ENCODE assay signal across 7 mouse cellular contexts in the genomic region with DNA sequence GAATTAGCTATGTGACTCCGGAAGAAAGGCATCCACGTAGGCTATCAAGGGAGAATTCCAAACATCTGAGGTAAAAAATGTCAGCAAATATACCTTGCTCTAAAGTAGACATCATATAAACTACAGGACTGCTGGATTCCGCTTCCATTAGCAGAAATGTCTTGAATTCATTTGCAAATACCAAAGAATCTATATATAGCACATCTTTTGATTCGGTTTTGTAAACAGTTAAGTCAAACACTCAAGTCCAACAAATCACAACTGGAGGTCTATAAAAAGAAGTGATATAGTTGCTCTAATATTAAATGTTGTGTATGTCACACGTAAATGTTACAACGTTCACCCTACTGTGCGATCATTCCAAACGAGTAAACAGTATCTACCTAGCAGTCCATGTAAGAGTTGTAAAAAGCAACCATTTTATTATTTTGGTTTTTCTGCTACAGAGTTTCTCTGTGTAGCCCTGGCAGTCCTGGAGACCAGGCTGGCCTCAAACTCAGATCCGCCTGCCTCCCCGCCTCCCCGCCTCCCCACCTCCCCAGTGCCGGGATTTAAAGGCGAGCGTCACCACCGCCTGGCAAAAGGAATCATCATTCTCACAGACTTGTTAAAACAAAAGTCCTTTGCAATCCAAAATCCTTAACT. TPM values are rescaled to one million over a fixed set of nuclear protein-coding genes. Genes with fewer than 3 reads are reported as not detected.
A peak's percentile ranks its signal among the peaks of the same experiment; 100 is the strongest.
DNase-seq lines count a peak whose midpoint lies in the region; ATAC-seq and TF ChIP-seq lines count a peak whose summit lies in the region.

No protein-coding gene starts in this region.

- no peak for DNase-seq in neural tube, embryonic 11.5 days (ENCODE audit: low spot score)
- no peak for DNase-seq in neural tube, embryonic 10.5 days (ENCODE audit: extremely low spot score, low spot score)
- no peak for DNase-seq in gastrocnemius, postnatal 4 days (ENCODE audit: low spot score in 2 of 2)
- DNase-seq in adrenal gland, postnatal 36 days = no peak

- TF ChIP-seq CTCF in embryonic fibroblast, embryonic 13.5 days (IDR thresholded peaks at IDR 0.05; ENCODE audit: borderline replicate concordance, insufficient read depth, low read length) = no peak

- peak overlapping the region; percentile 73 for H3K4me3 ChIP-seq in neural tube, embryonic 11.5 days (ENCODE audit: low read depth, low read length)
- H3K4me3 ChIP-seq in embryonic fibroblast, embryonic 13.5 days (ENCODE audit: insufficient read depth, low read length) = peak overlapping the region; percentile 77
- H3K4me3 ChIP-seq in limb, embryonic 13.5 days = peak overlapping the region; percentile 85
- peak overlapping the region; percentile 90 for H3K4me3 ChIP-seq in stomach, embryonic 15.5 days (replicated peaks)

- H3K4me2 ChIP-seq in neural tube, embryonic 11.5 days (ENCODE audit: low read depth) = peak overlapping the region; percentile 52
- peak overlapping the region; percentile 67 for H3K4me2 ChIP-seq in limb, embryonic 13.5 days (replicated peaks)
- H3K4me2 ChIP-seq in stomach, embryonic 15.5 days = peak overlapping the region; percentile 58

- ATAC-seq in neural tube, embryonic 11.5 days (ENCODE audit: insufficient read depth, low FRiP score, low TSS enrichment) = peak; percentile 18
- peak; percentile 21; the same call in 1 of the 2 replicates for ATAC-seq in limb, embryonic 13.5 days (ENCODE audit: low FRiP score, low read depth)
- ATAC-seq in stomach, embryonic 15.5 days (ENCODE audit: insufficient read depth, low FRiP score, low read depth) = no peak

- no peak for TF ChIP-seq POLR2A in embryonic fibroblast, embryonic 13.5 days (IDR thresholded peaks at IDR 0.05; ENCODE audit: low read depth, low read length)

- WGBS in neural tube, embryonic 11.5 days = 16% methylated on average over 15 of the region's 15 CpGs
- 10% methylated on average over 15 of the region's 15 CpGs for WGBS in limb, embryonic 13.5 days
- whole genome bisulfite sequencing in stomach, embryonic 15.5 days = 3% methylated on average over 15 of the region's 15 CpGs

- H3K9me3 ChIP-seq in neural tube, embryonic 11.5 days (ENCODE audit: control insufficient read depth, low read length) = no peaks in the 10 kb centered on the region
- no peaks in the 10 kb centered on the region for H3K9me3 ChIP-seq in limb, embryonic 13.5 days
- no peaks in the 10 kb centered on the region for H3K9me3 ChIP-seq in stomach, embryonic 15.5 days

- H3K27ac ChIP-seq in neural tube, embryonic 11.5 days (ENCODE audit: low read depth, low read length) = peak overlapping the region; percentile 78
- H3K27ac ChIP-seq in embryonic fibroblast, embryonic 13.5 days (ENCODE audit: insufficient read depth, low read length) = peak overlapping the region; percentile 92
- peak overlapping the region; percentile 89 for H3K27ac ChIP-seq in limb, embryonic 13.5 days
- H3K27ac ChIP-seq in stomach, embryonic 15.5 days = peak overlapping the region; percentile 95

- no peaks in the 10 kb centered on the region for H3K36me3 ChIP-seq in neural tube, embryonic 11.5 days (ENCODE audit: control insufficient read depth, insufficient read depth, low read length)
- H3K36me3 ChIP-seq in limb, embryonic 13.5 days = peaks cover 33% of the 10 kb centered on the region
- peaks cover 9% of the 10 kb centered on the region; the same call in 1 of the 2 replicates for H3K36me3 ChIP-seq in stomach, embryonic 15.5 days

- no peaks in the 10 kb centered on the region; the same call in 1 of the 2 replicates for H3K4me1 ChIP-seq in neural tube, embryonic 11.5 days (ENCODE audit: control insufficient read depth, insufficient read depth, low read length)
- peaks cover 6% of the 10 kb centered on the region for H3K4me1 ChIP-seq in embryonic fibroblast, embryonic 13.5 days (ENCODE audit: control insufficient read depth, insufficient read depth, low read length)
- H3K4me1 ChIP-seq in limb, embryonic 13.5 days = peaks cover 50% of the 10 kb centered on the region
- peaks cover 17% of the 10 kb centered on the region for H3K4me1 ChIP-seq in stomach, embryonic 15.5 days

- peak overlapping the region; percentile 83 for H3K9ac ChIP-seq in neural tube, embryonic 11.5 days (ENCODE audit: low read length)
- peak overlapping the region; percentile 89 for H3K9ac ChIP-seq in limb, embryonic 13.5 days
- H3K9ac ChIP-seq in stomach, embryonic 15.5 days = peak overlapping the region; percentile 85

- H3K27me3 ChIP-seq in neural tube, embryonic 11.5 days (ENCODE audit: control insufficient read depth, insufficient read depth, low read length) = no peaks in the 10 kb centered on the region
- H3K27me3 ChIP-seq in limb, embryonic 13.5 days = no peaks in the 10 kb centered on the region
- H3K27me3 ChIP-seq in stomach, embryonic 15.5 days (replicated peaks) = no peaks in the 10 kb centered on the region

RNA-seq across cellular contexts. Expression of gene Chchd1, which starts 0.6 kb away (rescaled TPM):
- polyA plus RNA-seq in neural tube, embryonic 11.5 days (2014; fragmentation: Nextera tagmentation; extraction: Ambion mirVana) = 212 and 214 TPM in 2 replicates
- polyA plus RNA-seq in embryonic fibroblast, embryonic 13.5 days (2011; ENCODE audit: insufficient read length, low read depth, missing spikeins) = 99.8 and 109 TPM in 2 replicates
- 194 and 196 TPM in 2 replicates for polyA plus RNA-seq in limb, embryonic 13.5 days (2015; fragmentation: Nextera tagmentation; extraction: Ambion mirVana)
- 192 and 202 TPM in 2 replicates for polyA plus RNA-seq in stomach, embryonic 15.5 days (2015; fragmentation: Nextera tagmentation; extraction: Ambion mirVana)
- total RNA-seq in gastrocnemius, postnatal 4 days (2021) = 10 to 100 TPM; 78.0 to 85.7 TPM
- total RNA-seq in adrenal gland, postnatal 36 days (2021) = 10 to 100 TPM; 82.0 to 94.3 TPM

RNA-seq across cellular contexts. Expression of gene Zswim8, which starts 5.1 kb away (rescaled TPM):
- 30.2 and 36.0 TPM in 2 replicates for polyA plus RNA-seq in neural tube, embryonic 11.5 days (2014; fragmentation: Nextera tagmentation; extraction: Ambion mirVana)
- polyA plus RNA-seq in embryonic fibroblast, embryonic 13.5 days (2011; ENCODE audit: insufficient read length, low read depth, missing spikeins) = 125 and 130 TPM in 2 replicates
- 40.3 and 43.1 TPM in 2 replicates for polyA plus RNA-seq in limb, embryonic 13.5 days (2015; fragmentation: Nextera tagmentation; extraction: Ambion mirVana)
- 27.3 and 28.0 TPM in 2 replicates for polyA plus RNA-seq in stomach, embryonic 15.5 days (2015; fragmentation: Nextera tagmentation; extraction: Ambion mirVana)
- 10 to 100 TPM; 81.5 to 83.6 TPM for total RNA-seq in gastrocnemius, postnatal 4 days (2021)
- total RNA-seq in adrenal gland, postnatal 36 days (2021) = 100 to 1,000 TPM in 1 of 2 experiments, 10 to 100 TPM in 1; 97.8 to 135 TPM

RNA-seq across cellular contexts. Expression of gene Fut11, which starts 7.5 kb away (rescaled TPM):
- polyA plus RNA-seq in neural tube, embryonic 11.5 days (2014; fragmentation: Nextera tagmentation; extraction: Ambion mirVana) = 22.6 and 23.1 TPM in 2 replicates
- 14.5 and 24.4 TPM in 2 replicates for polyA plus RNA-seq in embryonic fibroblast, embryonic 13.5 days (2011; ENCODE audit: insufficient read length, low read depth, missing spikeins)
- polyA plus RNA-seq in limb, embryonic 13.5 days (2015; fragmentation: Nextera tagmentation; extraction: Ambion mirVana) = 27.4 and 28.5 TPM in 2 replicates
- polyA plus RNA-seq in stomach, embryonic 15.5 days (2015; fragmentation: Nextera tagmentation; extraction: Ambion mirVana) = 27.1 and 28.5 TPM in 2 replicates
- 10 to 100 TPM; 16.0 to 16.4 TPM for total RNA-seq in gastrocnemius, postnatal 4 days (2021)
- total RNA-seq in adrenal gland, postnatal 36 days (2021) = 10 to 100 TPM; 17.8 to 21.4 TPM

RNA-seq across cellular contexts. Expression of gene Sec24c, which starts 28.1 kb away (rescaled TPM):
- 90.6 and 95.8 TPM in 2 replicates for polyA plus RNA-seq in neural tube, embryonic 11.5 days (2014; fragmentation: Nextera tagmentation; extraction: Ambion mirVana)
- polyA plus RNA-seq in embryonic fibroblast, embryonic 13.5 days (2011; ENCODE audit: insufficient read length, low read depth, missing spikeins) = 85.1 and 91.8 TPM in 2 replicates
- polyA plus RNA-seq in limb, embryonic 13.5 days (2015; fragmentation: Nextera tagmentation; extraction: Ambion mirVana) = 85.0 and 90.7 TPM in 2 replicates
- polyA plus RNA-seq in stomach, embryonic 15.5 days (2015; fragmentation: Nextera tagmentation; extraction: Ambion mirVana) = 81.1 and 90.2 TPM in 2 replicates
- total RNA-seq in gastrocnemius, postnatal 4 days (2021) = 10 to 100 TPM; 95.4 to 97.9 TPM
- 100 to 1,000 TPM; 129 to 143 TPM for total RNA-seq in adrenal gland, postnatal 36 days (2021)

RNA-seq across cellular contexts. Expression of gene Ndst2, which starts 32.1 kb away (rescaled TPM):
- 23.0 and 24.4 TPM in 2 replicates for polyA plus RNA-seq in neural tube, embryonic 11.5 days (2014; fragmentation: Nextera tagmentation; extraction: Ambion mirVana)
- polyA plus RNA-seq in embryonic fibroblast, embryonic 13.5 days (2011; ENCODE audit: insufficient read length, low read depth, missing spikeins) = 27.3 and 32.0 TPM in 2 replicates
- polyA plus RNA-seq in limb, embryonic 13.5 days (2015; fragmentation: Nextera tagmentation; extraction: Ambion mirVana) = 27.9 and 30.5 TPM in 2 replicates
- 22.3 and 25.5 TPM in 2 replicates for polyA plus RNA-seq in stomach, embryonic 15.5 days (2015; fragmentation: Nextera tagmentation; extraction: Ambion mirVana)
- 10 to 100 TPM; 22.8 to 26.7 TPM for total RNA-seq in gastrocnemius, postnatal 4 days (2021)
- total RNA-seq in adrenal gland, postnatal 36 days (2021) = 10 to 100 TPM; 24.1 to 26.2 TPM
